Mouse (Mus musculus) macrophage (primary cell): Measurements from ENCODE around the gene Igfbpl1. TPM values are rescaled to one million over a fixed set of nuclear protein-coding genes. Genes with fewer than 3 reads are reported as not detected.

ENCODE experiments used
- H3K27ac ChIP-seq: fragments of 350-480 bp; formaldehyde crosslinking; 2 replicates; pipeline ENCODE4 v1.9.0; 2021
- H3K36me3 ChIP-seq: fragments of 350-480 bp; formaldehyde crosslinking; 2 replicates; pipeline ENCODE4 v1.9.0; 2021; ENCODE audit errors: inconsistent target
- H3K4me3 ChIP-seq: fragments of 350-480 bp; formaldehyde crosslinking; 2 replicates; pipeline ENCODE4 v1.9.0; 2021; ENCODE audit errors: inconsistent target
- H3K79me2 ChIP-seq: fragments of 350-480 bp; formaldehyde crosslinking; 2 replicates; pipeline ENCODE4 v1.9.0; 2021; ENCODE audit errors: inconsistent target
- WGBS: methylation state at CpG from one replicate; pipeline ENCODE4 v1.1.7; 2026; ENCODE audit warnings: inconsistent platforms; ENCODE audit not compliant: missing documents; 5-methylcytosine and 5-hydroxymethylcytosine counted together
- polyA plus RNA-seq: library from polyadenylated mRNA; stranded (reverse); fragments of 250-400 nt; gene quantifications from 3 replicates; pipeline ENCODE4 v1.2.4, GENCODE M21; 2018; ENCODE audit warnings: inconsistent platforms

Igfbpl1 gene
- polyA plus RNA-seq, 1 experiment from 2014 or later: not detected

- Histone ChIP-seq H3K79me2 (no peaks in the 10 kb centered on the region), H3K4me3 (no peak overlapping the region), H3K27ac (no peak overlapping the region), H3K36me3 (no peaks in the 10 kb centered on the region)
- WGBS: 89% methylated on average over 10 of the region's 10 CpGs
Observed at GRCm38 (mm10) chr4:45769141-45769540, 57.6 kb downstream of the Igfbpl1 start.

GRCm38 (mm10) chr4:45767891-45768558, 58.7 kb downstream of the Igfbpl1 start:
- H3K27ac ChIP-seq: no peak overlapping the region
- WGBS: 86% methylated on average over 11 of the region's 11 CpGs
- no peak overlapping the region for H3K4me3 ChIP-seq
- no peaks in the 10 kb centered on the region for H3K79me2 ChIP-seq
- no peaks in the 10 kb centered on the region for H3K36me3 ChIP-seq

- WGBS: 93% methylated on average over 7 of the region's 7 CpGs
- Histone ChIP-seq H3K27ac (no peak overlapping the region), H3K4me3 (no peak overlapping the region), H3K79me2 (no peaks in the 10 kb centered on the region), H3K36me3 (no peaks in the 10 kb centered on the region)
Observed at GRCm38 (mm10) chr4:45766774-45767173, 59.9 kb downstream of the Igfbpl1 start.

- Histone ChIP-seq H3K4me3 (no peak overlapping the region), H3K36me3 (no peaks in the 10 kb centered on the region), H3K79me2 (no peaks in the 10 kb centered on the region), H3K27ac (no peak overlapping the region)
- WGBS: 4% methylated on average over 14 of the region's 18 CpGs
Observed at GRCm38 (mm10) chr4:45765565-45766201, 61.0 kb downstream of the Igfbpl1 start.

DNA sequence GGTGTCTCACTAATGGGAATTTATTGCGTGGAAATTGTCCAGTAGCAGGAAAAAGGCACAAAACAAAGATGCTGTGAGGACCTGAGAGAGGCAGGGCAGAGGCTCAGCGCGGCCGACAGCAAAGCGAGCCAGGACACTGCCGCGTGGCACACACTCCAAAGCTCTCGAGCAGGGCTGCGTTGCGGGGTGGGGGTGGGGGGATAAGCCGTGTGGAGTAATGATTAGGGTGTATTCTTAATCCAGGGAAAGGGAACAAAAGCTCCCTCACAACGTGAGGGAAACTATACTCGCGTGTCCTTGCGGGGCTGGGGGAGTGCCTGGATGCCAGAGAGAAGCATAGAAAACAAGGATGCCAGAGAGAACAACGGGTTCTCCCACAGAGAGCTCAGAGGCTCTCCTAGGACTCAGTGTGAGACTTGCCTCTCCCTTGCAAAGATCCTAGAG, 61.6 kb downstream of the Igfbpl1 start:
- 33% methylated on average over 16 of the region's 16 CpGs for WGBS

DNA sequence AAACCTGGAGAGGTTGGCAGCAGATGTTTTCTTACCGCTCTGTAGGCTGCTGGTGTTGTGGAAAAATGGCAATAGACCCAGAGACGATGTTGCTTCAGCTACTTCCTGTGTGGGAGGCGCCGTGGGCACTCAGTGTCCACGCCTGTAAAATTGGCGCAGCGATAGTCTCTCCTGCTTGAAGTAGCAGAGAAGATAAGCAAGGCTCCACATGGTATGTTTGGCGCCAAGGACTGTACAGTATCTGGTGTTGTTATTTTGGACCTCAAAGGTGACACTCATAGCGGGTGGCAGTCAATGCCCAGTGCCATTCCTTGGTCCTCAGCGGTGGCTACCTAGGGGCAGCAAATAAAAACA, 62.6 kb downstream of the Igfbpl1 start:
- 19% methylated on average over 10 of the region's 10 CpGs for WGBS
- Histone ChIP-seq H3K79me2 (no peaks in the 10 kb centered on the region), H3K27ac (no peak overlapping the region), H3K36me3 (no peaks in the 10 kb centered on the region), H3K4me3 (peak overlapping the region; percentile 8; the same call in 1 of the 2 replicates)

More for the DNA sequence above, 61.6 kb downstream of the Igfbpl1 start:
- Histone ChIP-seq H3K36me3 (no peaks in the 10 kb centered on the region), H3K79me2 (no peaks in the 10 kb centered on the region), H3K4me3 (no peak overlapping the region), H3K27ac (no peak overlapping the region)

DNA sequence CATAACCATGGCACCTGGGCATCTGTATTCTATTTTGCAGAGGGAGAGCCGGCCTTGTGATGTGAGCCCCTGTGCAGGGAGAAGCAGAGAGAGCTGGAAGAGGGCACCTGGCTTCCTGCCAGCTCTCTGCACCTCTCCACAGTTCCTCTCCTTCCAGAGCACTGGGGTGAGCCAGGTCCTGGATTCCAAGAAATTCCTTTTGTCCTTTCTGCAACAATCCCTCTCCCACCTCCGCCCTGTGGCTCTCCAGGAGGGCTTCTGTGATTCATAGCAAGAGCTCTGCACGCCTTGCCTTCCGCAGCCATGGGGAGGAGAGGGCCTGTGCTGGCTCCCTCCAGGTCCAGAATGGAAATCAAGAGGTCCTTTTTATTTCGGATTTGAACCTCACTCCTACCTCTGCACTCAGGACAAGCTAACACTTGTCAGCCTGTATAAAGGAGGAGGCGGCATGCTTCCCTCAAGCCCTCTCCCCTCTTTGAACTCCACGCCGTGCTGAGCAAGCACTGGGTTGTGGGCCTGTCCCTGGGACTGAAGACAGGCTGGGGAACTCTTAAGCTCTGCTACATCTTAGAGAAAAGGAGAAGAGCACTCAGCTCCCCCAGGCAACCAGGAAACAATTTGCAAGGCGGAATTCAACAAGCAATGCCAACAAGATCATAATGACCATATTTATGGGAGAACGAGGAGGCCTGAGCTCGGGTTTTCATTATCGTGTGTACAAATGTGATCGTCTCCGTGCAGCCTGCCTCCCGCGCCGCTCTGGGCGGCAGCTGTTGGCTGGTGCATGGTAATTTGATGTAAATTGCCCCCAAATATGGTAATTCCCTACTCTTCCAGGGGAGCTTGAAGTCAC, 63.2 kb downstream of the Igfbpl1 start:
- Histone ChIP-seq H3K27ac (no peak overlapping the region), H3K79me2 (no peaks in the 10 kb centered on the region), H3K36me3 (no peaks in the 10 kb centered on the region), H3K4me3 (peak overlapping the region; percentile 8; the same call in 1 of the 2 replicates)
- 41% methylated on average over 18 of the region's 18 CpGs for WGBS

DNA sequence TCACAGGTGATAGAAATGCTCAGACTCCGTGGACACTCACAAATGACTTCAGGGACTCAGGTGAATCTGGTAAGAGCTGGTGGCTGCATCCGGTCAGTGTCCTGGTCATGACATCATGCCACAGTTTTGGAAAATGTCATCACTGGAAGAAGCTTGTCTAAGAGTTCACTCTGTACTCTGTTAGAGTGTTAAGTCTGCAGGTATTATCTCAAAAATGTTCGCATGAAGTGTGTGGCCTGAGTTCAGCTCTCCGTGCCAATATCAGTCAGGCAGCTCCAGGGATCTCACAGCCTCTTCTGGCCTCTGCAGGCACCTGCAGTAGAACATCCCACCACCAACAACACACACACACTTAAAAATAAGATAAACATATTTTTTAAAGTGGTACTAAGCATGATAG, 64.1 kb downstream of the Igfbpl1 start:
- Histone ChIP-seq H3K27ac (no peak overlapping the region), H3K36me3 (no peaks in the 10 kb centered on the region), H3K79me2 (no peaks in the 10 kb centered on the region), H3K4me3 (no peak overlapping the region)
- 93% methylated on average over 4 of the region's 4 CpGs for WGBS

Other genes with a start within 250 kb of the Igfbpl1 start
- 5.7 to 8.5 TPM (median 8.3 TPM) in 3 replicates for gene Aldh1b1, start 27.9 kb downstream of the Igfbpl1 start, polyA plus RNA-seq
- gene Stra6l, start 21.7 kb upstream of the Igfbpl1 start, polyA plus RNA-seq: 3.8 to 6.1 TPM (median 5.7 TPM) in 3 replicates
- gene Ccdc180, start 63.4 kb upstream of the Igfbpl1 start, polyA plus RNA-seq: 0.04 to 0.13 TPM (median 0.09 TPM) in 3 replicates
- 30.7 to 69.3 TPM (median 53.8 TPM) in 3 replicates for gene Tdrd7, start 138.4 kb upstream of the Igfbpl1 start, polyA plus RNA-seq
- 5.2 to 16.5 TPM (median 13.3 TPM) in 3 replicates for gene Tmod1, start 212.0 kb upstream of the Igfbpl1 start, polyA plus RNA-seq